Mouse (Mus musculus) adrenal gland, adult 18-20 months (tissue): ENCODE measurements at regions not wholly inside any gene's neighbourhood (a gene's known extent, or its start where the extent isn't known, plus 50 kb on each side); places are given as distances from the start of the nearest gene placed in this dataset.
"Not testable (repeated sequence)": the region's sequence is repeated elsewhere in the genome, so short reads cannot be mapped to it uniquely, and the experiment has no call there.

Source experiments
- DNase-seq, 2 experiments: peaks; one replicate each; pipeline ENCODE4 v3.0.0; 2021 to 2022; ENCODE audit warnings: low spot score in 2 of 2

- not testable (repeated sequence) for DNase-seq
Measured at GRCm38 (mm10) chr17:10150403-10150689, 169.3 kb downstream of the Qk start.

- DNase-seq: no peak
Measured at GRCm38 (mm10) chr17:10149682-10150402, 169.8 kb downstream of the Qk start.

GRCm38 (mm10) chr17:10147106-10147505, 172.5 kb downstream of the Qk start:
- DNase-seq: no peak

- no peak for DNase-seq
Measured at GRCm38 (mm10) chr17:10146576-10146975, 173.1 kb downstream of the Qk start.

- DNase-seq: no peak
Measured at GRCm38 (mm10) chr17:10138847-10139246, 180.8 kb downstream of the Qk start.

- DNase-seq: no peak
Measured at GRCm38 (mm10) chr17:10138374-10138773, 181.3 kb downstream of the Qk start.

GRCm38 (mm10) chr17:10135111-10135510, 184.5 kb downstream of the Qk start:
- no peak for DNase-seq

- no peak for DNase-seq
Measured at GRCm38 (mm10) chr17:10128591-10128990, 191.1 kb downstream of the Qk start.

GRCm38 (mm10) chr17:10122411-10122810, 197.2 kb downstream of the Qk start:
- no peak for DNase-seq

GRCm38 (mm10) chr17:10112118-10112517, 207.5 kb downstream of the Qk start:
- DNase-seq: no peak

GRCm38 (mm10) chr17:10110375-10110675, 209.3 kb downstream of the Qk start:
- DNase-seq: no peak

- no peak for DNase-seq
Measured at GRCm38 (mm10) chr17:10109511-10110374, 209.9 kb downstream of the Qk start.

- no peak for DNase-seq
Measured at GRCm38 (mm10) chr17:10105299-10105698, 214.4 kb downstream of the Qk start.

- no peak for DNase-seq
Measured at GRCm38 (mm10) chr17:10098199-10098598, 221.5 kb downstream of the Qk start.

- DNase-seq: no peak
Measured at GRCm38 (mm10) chr17:10097691-10098090, 222.0 kb downstream of the Qk start.

GRCm38 (mm10) chr17:10095841-10096301, 223.8 kb downstream of the Qk start:
- peak in 1 of 2 experiments; percentile 24 for DNase-seq

GRCm38 (mm10) chr17:10094108-10094521, 225.5 kb downstream of the Qk start:
- DNase-seq: peak in 1 of 2 experiments; percentile 35

GRCm38 (mm10) chr17:10093437-10094107, 226.1 kb downstream of the Qk start:
- peak in 1 of 2 experiments; percentile 29 for DNase-seq

GRCm38 (mm10) chr17:10087192-10087886, 232.3 kb downstream of the Qk start:
- DNase-seq: no peak

- DNase-seq: no peak
Measured at GRCm38 (mm10) chr17:10086558-10086957, 233.1 kb downstream of the Qk start.

- DNase-seq: no peak
Measured at GRCm38 (mm10) chr17:10086132-10086531, 233.5 kb downstream of the Qk start.
